Mouse (Mus musculus): ENCODE results near the gene Colgalt1. TPM values are rescaled to one million over a fixed set of nuclear protein-coding genes. Genes with fewer than 3 reads are reported as not detected.

Gene Colgalt1
- polyA plus RNA-seq, 1 experiment = 0.72 TPM

DNA sequence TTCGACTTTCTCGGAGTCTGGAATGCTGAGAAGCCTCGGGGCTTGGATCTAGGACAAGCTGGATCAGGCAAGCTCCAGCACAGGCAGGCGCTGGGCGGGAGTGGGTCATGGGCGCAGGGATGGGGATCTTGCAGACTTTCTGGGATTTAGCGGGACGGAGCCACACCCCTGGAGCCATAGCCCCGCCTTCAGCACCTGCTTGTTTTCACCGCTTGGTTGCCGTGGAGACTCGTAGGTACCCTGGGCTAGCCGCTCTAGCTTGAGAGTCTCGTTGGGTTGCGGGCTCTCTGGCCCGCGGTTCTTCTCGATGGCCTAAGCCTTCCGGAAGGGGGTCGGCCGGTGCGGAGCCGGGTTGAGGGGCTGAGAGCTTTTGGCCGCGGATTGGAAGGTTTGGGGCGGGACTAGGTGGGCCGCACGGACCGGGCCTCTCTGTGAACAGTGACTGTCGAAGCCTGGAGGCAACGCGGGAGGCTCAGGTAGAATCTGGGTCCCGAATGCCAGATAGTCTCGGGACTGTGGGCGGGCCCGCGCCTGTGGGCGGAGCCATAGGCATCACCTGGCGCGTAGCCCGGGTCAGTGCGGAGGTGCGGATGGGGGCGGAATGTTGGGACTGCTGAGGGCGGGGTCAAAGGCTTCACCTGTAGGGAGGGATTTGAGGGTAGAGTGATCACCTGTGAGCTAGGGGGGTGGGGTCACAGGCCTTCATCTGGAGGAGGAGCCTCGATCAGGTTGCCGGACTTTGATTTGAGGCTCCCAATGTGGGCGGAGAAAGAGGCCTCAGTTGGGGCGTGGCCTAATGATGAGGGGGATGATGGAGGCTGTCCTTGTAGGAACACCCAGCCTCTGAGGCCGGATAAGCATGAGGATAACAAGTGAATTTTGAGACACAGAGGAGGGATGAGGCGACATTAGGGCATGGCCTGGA is 41.2 kb upstream of the Colgalt1 start:
- Histone ChIP-seq H3K9me3 (ENCODE audit: control insufficient read depth, low read length) (no peaks in the 10 kb centered on the region; the same call in 1 of the 2 replicates), H3K4me3 (replicated peaks) (peak overlapping the region; percentile 57), H3K27me3 (ENCODE audit: control insufficient read depth) (peaks cover 59% of the 10 kb centered on the region), H3K36me3 (ENCODE audit: control insufficient read depth) (no peaks in the 10 kb centered on the region), H3K4me1 (ENCODE audit: control insufficient read depth) (peaks cover 19% of the 10 kb centered on the region)
- TF ChIP-seq GATA1 (IDR thresholded peaks at IDR 0.05; ENCODE audit: low read length) (no peak), TAL1 (IDR thresholded peaks at IDR 0.05; ENCODE audit: low read length) (no peak)

DNA sequence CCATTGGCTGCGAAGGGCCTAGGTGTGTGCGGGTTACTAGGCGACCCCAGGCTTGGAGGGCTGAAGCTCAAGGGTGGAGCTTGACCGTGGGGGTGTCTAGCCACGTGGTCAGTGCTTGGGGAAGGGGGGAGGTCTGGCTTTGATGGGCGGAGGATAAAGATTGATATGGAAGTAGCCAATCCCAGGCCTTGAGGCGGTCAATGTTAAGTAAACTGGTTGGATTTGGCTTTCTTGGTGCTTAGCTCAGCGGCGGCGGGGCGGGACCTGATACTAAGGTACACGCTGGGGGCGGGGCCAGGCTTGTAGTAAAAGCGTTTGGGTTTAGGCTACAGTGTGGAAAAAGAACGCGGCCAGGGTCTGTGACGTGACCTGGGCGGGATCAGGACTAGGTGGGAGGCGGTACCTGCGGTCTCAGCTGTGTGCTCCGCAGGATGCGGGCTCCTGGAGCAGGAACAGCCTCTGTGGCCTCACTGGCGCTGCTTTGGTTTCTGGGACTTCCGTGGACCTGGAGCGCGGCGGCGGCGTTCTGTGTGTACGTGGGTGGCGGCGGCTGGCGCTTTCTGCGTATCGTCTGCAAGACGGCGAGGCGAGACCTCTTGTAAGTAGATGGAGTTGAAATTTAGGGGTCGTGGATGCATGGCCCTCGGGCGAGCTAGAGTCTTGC is 40.4 kb upstream of the Colgalt1 start:
- Histone ChIP-seq H3K4me3 (replicated peaks) (peak overlapping the region; percentile 57), H3K4me1 (ENCODE audit: control insufficient read depth) (peaks cover 19% of the 10 kb centered on the region), H3K9me3 (ENCODE audit: control insufficient read depth, low read length) (no peaks in the 10 kb centered on the region; the same call in 1 of the 2 replicates), H3K36me3 (ENCODE audit: control insufficient read depth) (no peaks in the 10 kb centered on the region), H3K27me3 (ENCODE audit: control insufficient read depth) (peaks cover 56% of the 10 kb centered on the region)
- TF ChIP-seq GATA1 (IDR thresholded peaks at IDR 0.05; ENCODE audit: low read length) (no peak), TAL1 (IDR thresholded peaks at IDR 0.05; ENCODE audit: low read length) (no peak)

- TF ChIP-seq TAL1 (IDR thresholded peaks at IDR 0.05; ENCODE audit: low read length) (no peak), GATA1 (IDR thresholded peaks at IDR 0.05; ENCODE audit: low read length) (no peak)
- Histone ChIP-seq H3K27me3 (ENCODE audit: control insufficient read depth) (peaks cover 52% of the 10 kb centered on the region), H3K4me3 (replicated peaks) (no peak overlapping the region), H3K9me3 (ENCODE audit: control insufficient read depth, low read length) (no peaks in the 10 kb centered on the region; the same call in 1 of the 2 replicates), H3K36me3 (ENCODE audit: control insufficient read depth) (no peaks in the 10 kb centered on the region), H3K4me1 (ENCODE audit: control insufficient read depth) (peaks cover 19% of the 10 kb centered on the region)
Measured at GRCm38 (mm10) chr8:71572077-71572476, 38.7 kb upstream of the Colgalt1 start.

GRCm38 (mm10) chr8:71572847-71573633 is 37.8 kb upstream of the Colgalt1 start:
- Histone ChIP-seq H3K9me3 (ENCODE audit: control insufficient read depth, low read length) (no peaks in the 10 kb centered on the region; the same call in 1 of the 2 replicates), H3K36me3 (ENCODE audit: control insufficient read depth) (no peaks in the 10 kb centered on the region), H3K4me1 (ENCODE audit: control insufficient read depth) (peaks cover 19% of the 10 kb centered on the region), H3K27me3 (ENCODE audit: control insufficient read depth) (peaks cover 43% of the 10 kb centered on the region), H3K4me3 (replicated peaks) (no peak overlapping the region)
- TF ChIP-seq GATA1 (IDR thresholded peaks at IDR 0.05; ENCODE audit: low read length) (no peak), TAL1 (IDR thresholded peaks at IDR 0.05; ENCODE audit: low read length) (no peak)

- Histone ChIP-seq H3K27me3 (ENCODE audit: control insufficient read depth) (peaks cover 29% of the 10 kb centered on the region), H3K4me1 (ENCODE audit: control insufficient read depth) (peaks cover 16% of the 10 kb centered on the region), H3K36me3 (ENCODE audit: control insufficient read depth) (no peaks in the 10 kb centered on the region), H3K9me3 (ENCODE audit: control insufficient read depth, low read length) (no peaks in the 10 kb centered on the region; the same call in 1 of the 2 replicates), H3K4me3 (replicated peaks) (no peak overlapping the region)
- TF ChIP-seq TAL1 (IDR thresholded peaks at IDR 0.05; ENCODE audit: low read length) = no peak
- no peak for TF ChIP-seq GATA1 (IDR thresholded peaks at IDR 0.05; ENCODE audit: low read length)
Measured at GRCm38 (mm10) chr8:71574426-71574825, 36.4 kb upstream of the Colgalt1 start.

DNA sequence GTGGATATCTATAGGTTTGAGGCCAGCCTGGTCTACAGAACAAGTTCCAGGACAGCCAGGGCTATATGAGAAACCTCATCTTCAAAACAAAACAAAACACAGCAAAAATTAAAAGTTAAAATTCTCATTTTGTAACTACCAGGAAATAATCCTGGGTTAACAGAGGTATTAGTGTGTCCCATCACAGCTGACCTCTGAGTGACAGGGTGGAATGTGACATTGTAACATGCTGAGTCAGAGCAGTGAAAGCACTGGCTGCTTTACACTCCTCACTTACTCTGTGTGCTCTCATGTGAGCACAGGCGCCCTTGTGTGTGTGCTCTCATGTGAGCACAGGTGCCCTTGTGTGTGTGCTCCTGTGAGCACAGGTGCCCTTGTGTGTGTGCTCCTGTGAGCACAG is 35.8 kb upstream of the Colgalt1 start:
- H3K4me1 ChIP-seq (ENCODE audit: control insufficient read depth) = peaks cover 10% of the 10 kb centered on the region
- H3K9me3 ChIP-seq (ENCODE audit: control insufficient read depth, low read length) = no peaks in the 10 kb centered on the region; the same call in 1 of the 2 replicates
- H3K4me3 ChIP-seq (replicated peaks) = no peak overlapping the region
- peaks cover 23% of the 10 kb centered on the region for H3K27me3 ChIP-seq (ENCODE audit: control insufficient read depth)
- no peak for TF ChIP-seq GATA1 (IDR thresholded peaks at IDR 0.05; ENCODE audit: low read length)
- no peak for TF ChIP-seq TAL1 (IDR thresholded peaks at IDR 0.05; ENCODE audit: low read length)
- no peaks in the 10 kb centered on the region for H3K36me3 ChIP-seq (ENCODE audit: control insufficient read depth)

DNA sequence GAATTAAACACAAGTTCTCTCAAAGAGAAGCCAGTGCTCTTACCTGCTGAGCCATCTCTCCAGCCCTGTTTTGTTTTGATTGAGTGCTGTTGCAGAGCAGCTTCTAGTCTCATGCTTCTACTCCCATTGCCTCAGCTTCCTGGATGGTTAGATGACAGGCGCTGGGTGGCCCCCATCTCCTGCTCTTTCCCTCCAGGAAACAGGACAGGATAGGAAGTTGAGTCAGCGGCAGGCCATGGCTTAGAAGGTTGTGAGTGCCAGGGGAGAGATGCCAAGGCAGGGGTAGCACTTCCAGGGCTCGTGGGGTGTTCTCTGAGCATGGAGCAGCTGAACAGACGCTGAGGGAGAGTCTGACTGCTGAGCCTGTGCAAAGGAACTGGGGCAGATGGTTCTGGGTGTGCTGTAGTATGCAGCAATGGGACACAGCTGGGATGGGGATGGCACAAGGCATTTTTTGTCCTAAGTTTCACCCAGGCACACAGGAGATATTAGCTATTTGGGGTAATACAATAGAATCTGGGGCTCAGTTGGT is 32.9 kb upstream of the Colgalt1 start:
- H3K36me3 ChIP-seq (ENCODE audit: control insufficient read depth) = no peaks in the 10 kb centered on the region
- H3K27me3 ChIP-seq (ENCODE audit: control insufficient read depth) = peaks cover 2% of the 10 kb centered on the region; the same call in 1 of the 2 replicates
- no peak overlapping the region for H3K4me3 ChIP-seq (replicated peaks)
- peaks cover 9% of the 10 kb centered on the region for H3K4me1 ChIP-seq (ENCODE audit: control insufficient read depth)
- no peak for TF ChIP-seq TAL1 (IDR thresholded peaks at IDR 0.05; ENCODE audit: low read length)
- TF ChIP-seq GATA1 (IDR thresholded peaks at IDR 0.05; ENCODE audit: low read length) = no peak
- no peaks in the 10 kb centered on the region for H3K9me3 ChIP-seq (ENCODE audit: control insufficient read depth, low read length)

- H3K27me3 ChIP-seq (ENCODE audit: control insufficient read depth) = peaks cover 2% of the 10 kb centered on the region; the same call in 1 of the 2 replicates
- TF ChIP-seq TAL1 (IDR thresholded peaks at IDR 0.05; ENCODE audit: low read length) (no peak), GATA1 (IDR thresholded peaks at IDR 0.05; ENCODE audit: low read length) (no peak)
- H3K4me1 ChIP-seq (ENCODE audit: control insufficient read depth) = peaks cover 9% of the 10 kb centered on the region
- H3K4me3 ChIP-seq (replicated peaks) = no peak overlapping the region
- no peaks in the 10 kb centered on the region for H3K36me3 ChIP-seq (ENCODE audit: control insufficient read depth)
- no peaks in the 10 kb centered on the region for H3K9me3 ChIP-seq (ENCODE audit: control insufficient read depth, low read length)
Measured at GRCm38 (mm10) chr8:71579009-71579408, 31.8 kb upstream of the Colgalt1 start.
